In the genomic region with DNA sequence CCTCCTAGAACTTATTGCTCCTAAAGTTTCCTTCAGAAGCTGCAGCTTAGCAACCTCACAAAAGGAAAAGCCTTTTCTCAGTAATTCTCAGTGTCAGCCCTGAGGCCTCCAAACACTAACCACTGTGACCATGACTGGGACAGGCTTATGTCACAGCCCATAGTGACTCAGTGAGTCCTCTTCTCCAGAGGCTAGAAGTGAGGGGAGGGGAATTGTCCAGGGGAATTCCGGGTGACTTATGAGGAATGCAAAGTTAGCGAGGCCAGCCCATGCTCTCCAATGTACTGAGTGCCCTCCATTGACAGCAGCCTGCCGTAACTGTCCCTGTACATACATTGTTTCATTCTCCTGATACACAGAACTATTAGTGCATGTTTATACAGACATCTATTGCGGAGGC, we compare ENCODE assay signal across 19 mouse cellular contexts.
A peak's percentile ranks its signal among the peaks of the same experiment; 100 is the strongest.
DNase-seq lines count a peak whose midpoint lies in the region; ATAC-seq and TF ChIP-seq lines count a peak whose summit lies in the region.
"Had no signal": no experiment of that assay in that cellular context is flagged by ENCODE, and none has a peak within 500 bp of the region (broad histone marks: within the 10 kb centered on the region; RNA-seq: fewer than 3 reads in every experiment).

No protein-coding gene starts in this region.

- no peak for DNase-seq in lung, adult 2 months
- DNase-seq in NIH3T3 (ENCODE audit: low read depth): peak; percentile 48
- DNase-seq in adrenal gland, postnatal 10 days: peak; percentile 51
- DNase-seq in gastrocnemius, postnatal 10 days: no peak
- DNase-seq in right cerebral cortex, postnatal 10 days (ENCODE audit: low spot score in 2 of 2): no peak
- DNase-seq: cerebellum, adult 11-12 months; cerebellum, postnatal 25 days; kidney, adult 9 months; kidney, postnatal 36 days; lung, adult 18-20 months; right cerebral cortex, adult 18-20 months had no signal

- H3K4me2 ChIP-seq in lung, embryonic 15.5 days: no peak overlapping the region
- peak overlapping the region; percentile 89 for H3K4me2 ChIP-seq in myocyte (ENCODE audit: low read depth)
- H3K4me2 ChIP-seq: forebrain, embryonic 13.5 days; heart, embryonic 15.5 days; midbrain, embryonic 15.5 days; stomach, embryonic 15.5 days had no signal

- peak; percentile 52; the same call in 1 of the 2 replicates for ATAC-seq in lung, embryonic 15.5 days (ENCODE audit: borderline replicate concordance, extremely low read depth, low FRiP score, low TSS enrichment)
- ATAC-seq: forebrain, embryonic 13.5 days; midbrain, embryonic 15.5 days had no signal

- H3ac ChIP-seq in myocyte (ENCODE audit: control insufficient read depth, insufficient read length): no peak overlapping the region

- 66% methylated on average over 4 of the region's 4 CpGs for WGBS in lung, embryonic 15.5 days
- WGBS in lung, adult 2 months: 68% methylated on average over 4 of the region's 4 CpGs

- no peak overlapping the region for H3K9ac ChIP-seq in lung, embryonic 15.5 days
- H3K9ac ChIP-seq: forebrain, embryonic 13.5 days; heart, embryonic 15.5 days; midbrain, embryonic 15.5 days; stomach, embryonic 15.5 days had no signal

- H3K4me1 ChIP-seq in lung, embryonic 15.5 days: peaks cover 51% of the 10 kb centered on the region
- H3K4me1 ChIP-seq in lung, adult 2 months (ENCODE audit: control insufficient read depth, insufficient read depth, low read length): peaks cover 18% of the 10 kb centered on the region
- H3K4me1 ChIP-seq: stomach, embryonic 15.5 days had no signal

- TF ChIP-seq POLR2A in lung, adult 2 months (IDR thresholded peaks at IDR 0.05; ENCODE audit: borderline replicate concordance, extremely low read depth, low read depth, low read length): no peak
- TF ChIP-seq POLR2A in myocyte (IDR thresholded peaks at IDR 0.05; ENCODE audit: insufficient read length, low read depth): no peak

- H3K79me2 ChIP-seq in myocyte (ENCODE audit: control insufficient read depth, insufficient read depth): peaks cover 86% of the 10 kb centered on the region

- no peak overlapping the region for H3K4me3 ChIP-seq in lung, embryonic 15.5 days
- no peak overlapping the region for H3K4me3 ChIP-seq in lung, adult 2 months (replicated peaks; ENCODE audit: extremely low read depth, low read depth, low read length)
- H3K4me3 ChIP-seq in myocyte: no peak overlapping the region
- H3K4me3 ChIP-seq: forebrain, embryonic 13.5 days; heart, embryonic 15.5 days; hindbrain, embryonic 10.5 days; midbrain, embryonic 15.5 days; stomach, embryonic 15.5 days had no signal

- no peak for TF ChIP-seq CTCF in lung, adult 2 months (IDR thresholded peaks at IDR 0.05; ENCODE audit: insufficient read depth, low read length)

- H3K27ac ChIP-seq in lung, embryonic 15.5 days: no peak overlapping the region
- H3K27ac ChIP-seq: forebrain, embryonic 13.5 days; heart, embryonic 15.5 days; midbrain, embryonic 15.5 days; stomach, embryonic 15.5 days had no signal

- H3K36me3 ChIP-seq in lung, embryonic 15.5 days: no peaks in the 10 kb centered on the region
- no peaks in the 10 kb centered on the region for H3K36me3 ChIP-seq in myocyte (ENCODE audit: control insufficient read depth, insufficient read depth)
- H3K36me3 ChIP-seq: heart, embryonic 15.5 days; midbrain, embryonic 15.5 days; stomach, embryonic 15.5 days had no signal

- no peaks in the 10 kb centered on the region for H3K9me3 ChIP-seq in lung, embryonic 15.5 days
- H3K9me3 ChIP-seq: heart, embryonic 15.5 days; hindbrain, embryonic 10.5 days; midbrain, embryonic 15.5 days; stomach, embryonic 15.5 days had no signal

- no peaks in the 10 kb centered on the region for H3K27me3 ChIP-seq in lung, embryonic 15.5 days
- no peaks in the 10 kb centered on the region for H3K27me3 ChIP-seq in myocyte (ENCODE audit: control insufficient read depth, insufficient read depth, insufficient read length)
- H3K27me3 ChIP-seq: CH12.LX; forebrain, embryonic 13.5 days; heart, embryonic 15.5 days; midbrain, embryonic 15.5 days; stomach, embryonic 15.5 days had no signal

TF ChIP-seq in myocyte, 11 proteins besides CTCF, POLR2A, EP300 and RAD21:
- no peak for TF ChIP-seq MYOG (IDR thresholded peaks at IDR 0.05; ENCODE audit: control insufficient read depth in 1 of 3, insufficient read depth in 1 of 3, insufficient read length in 2 of 3, low read depth in 2 of 3)
- TF ChIP-seq E2F4 (IDR thresholded peaks at IDR 0.05; ENCODE audit: insufficient read depth): no peak
- no peak for TF ChIP-seq REST (IDR thresholded peaks at IDR 0.05; ENCODE audit: insufficient read depth, insufficient read length)
- TF ChIP-seq POLR2AphosphoS2 (IDR thresholded peaks at IDR 0.05; ENCODE audit: insufficient read length, low read depth): no peak
- no peak for TF ChIP-seq MYOD1 (IDR thresholded peaks at IDR 0.05; ENCODE audit: control insufficient read depth in 1 of 3, insufficient read length in 2 of 3, low read depth in 2 of 3)
- no peak for TF ChIP-seq MAX (IDR thresholded peaks at IDR 0.05; ENCODE audit: low read depth)
- TF ChIP-seq TCF12 (IDR thresholded peaks at IDR 0.05; ENCODE audit: insufficient read depth, poor library complexity, severe bottlenecking): no peak
- no peak for TF ChIP-seq SRF (IDR thresholded peaks at IDR 0.05; ENCODE audit: control insufficient read depth, insufficient read length, low read depth)
- no peak for TF ChIP-seq CEBPB (IDR thresholded peaks at IDR 0.05; ENCODE audit: insufficient read depth, poor library complexity, severe bottlenecking)
TF ChIP-seq in myocyte: peak in this region for 0.

Comparison
In these comparisons a context has a peak if more than half of its experiments do, and no peak if none do; other contexts are left out.
1. DNase-seq: peak in NIH3T3 (single experiment) and adrenal gland, postnatal 10 days (single experiment); none in lung, adult 2 months (single experiment), gastrocnemius, postnatal 10 days (single experiment) and right cerebral cortex, postnatal 10 days (0 of 2).